ENCODE assay signal across 23 mouse cellular contexts in the genomic region with DNA sequence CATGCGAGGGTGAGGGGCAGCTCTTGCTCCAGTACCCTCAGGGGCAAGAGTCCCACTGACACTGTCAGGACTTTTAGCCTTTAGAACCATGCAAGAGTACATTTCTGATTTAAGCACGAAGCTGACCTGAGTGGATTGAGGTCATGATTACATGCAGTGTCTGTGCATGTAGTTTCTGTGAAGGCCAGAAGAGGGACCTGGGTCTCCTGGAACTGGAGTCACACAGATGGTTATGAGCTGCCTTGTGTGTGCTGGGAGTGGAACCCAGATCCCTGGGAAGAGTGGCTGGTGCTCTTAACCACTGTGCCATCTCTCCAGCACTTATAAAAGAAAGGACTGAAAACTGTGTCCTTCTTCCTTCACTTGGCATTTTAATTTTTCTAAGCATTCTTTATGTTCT. TPM values are rescaled to one million over a fixed set of nuclear protein-coding genes. Genes with fewer than 3 reads are reported as not detected.
DNase-seq lines count a peak whose midpoint lies in the region; ATAC-seq and TF ChIP-seq lines count a peak whose summit lies in the region.
"Had no signal": no experiment of that assay in that cellular context is flagged by ENCODE, and none has a peak within 500 bp of the region (broad histone marks: within the 10 kb centered on the region; RNA-seq: fewer than 3 reads in every experiment).

No protein-coding gene starts in this region.

- no peaks in the 10 kb centered on the region for H3K27me3 ChIP-seq in intestine, postnatal 0 days (replicated peaks; ENCODE audit: control insufficient read depth, insufficient read depth, low read length)
- no peaks in the 10 kb centered on the region for H3K27me3 ChIP-seq in intestine, embryonic 16.5 days (replicated peaks; ENCODE audit: control insufficient read depth, insufficient read depth, low read length)
- 0 out of 2 replicates have a peak, but pooled peaks cover 7% of the 10 kb centered on the region for H3K27me3 ChIP-seq in E14TG2a.4 (ENCODE audit: insufficient read depth, low read length)
- H3K27me3 ChIP-seq: forebrain, embryonic 13.5 days; heart, embryonic 13.5 days had no signal

- ATAC-seq in intestine, postnatal 0 days, result no peak
- no peak for ATAC-seq in intestine, embryonic 16.5 days
- ATAC-seq: forebrain, embryonic 13.5 days; forebrain, embryonic 16.5 days; hindbrain, postnatal 0 days had no signal

- H3K4me1 ChIP-seq in intestine, postnatal 0 days (replicated peaks; ENCODE audit: control insufficient read depth, insufficient read depth, low read length), result no peaks in the 10 kb centered on the region
- no peaks in the 10 kb centered on the region for H3K4me1 ChIP-seq in intestine, embryonic 16.5 days (ENCODE audit: control insufficient read depth, insufficient read depth, low read length)
- no peaks in the 10 kb centered on the region for H3K4me1 ChIP-seq in E14TG2a.4 (replicated peaks; ENCODE audit: low read depth, low read length)
- H3K4me1 ChIP-seq: forebrain, embryonic 13.5 days had no signal

- no peak overlapping the region for H3K9ac ChIP-seq in intestine, postnatal 0 days (ENCODE audit: low read depth, low read length)
- H3K9ac ChIP-seq in intestine, embryonic 16.5 days (ENCODE audit: low read depth, low read length), result no peak overlapping the region
- H3K9ac ChIP-seq: forebrain, embryonic 13.5 days; heart, embryonic 13.5 days; hindbrain, embryonic 14.5 days had no signal

- H3K36me3 ChIP-seq in intestine, postnatal 0 days (ENCODE audit: control insufficient read depth, insufficient read depth), result no peaks in the 10 kb centered on the region
- no peaks in the 10 kb centered on the region for H3K36me3 ChIP-seq in intestine, embryonic 16.5 days (ENCODE audit: control insufficient read depth, insufficient read depth, low read length)
- no peaks in the 10 kb centered on the region for H3K36me3 ChIP-seq in E14TG2a.4 (ENCODE audit: insufficient read depth, low read length)
- H3K36me3 ChIP-seq: forebrain, embryonic 10.5 days; heart, embryonic 10.5 days; heart, embryonic 13.5 days had no signal

- no peak overlapping the region for H3K4me3 ChIP-seq in intestine, postnatal 0 days (ENCODE audit: low read depth, low read length)
- H3K4me3 ChIP-seq in intestine, embryonic 16.5 days (ENCODE audit: low read length), result no peak overlapping the region
- H3K4me3 ChIP-seq in E14TG2a.4 (replicated peaks; ENCODE audit: low read length), result no peak overlapping the region
- H3K4me3 ChIP-seq: forebrain, embryonic 10.5 days; forebrain, embryonic 13.5 days; heart, adult 2 months; heart, embryonic 10.5 days; heart, embryonic 13.5 days had no signal

- H3K4me2 ChIP-seq in intestine, postnatal 0 days (replicated peaks; ENCODE audit: low read depth), result no peak overlapping the region
- H3K4me2 ChIP-seq in intestine, embryonic 16.5 days (ENCODE audit: low read depth, low read length), result no peak overlapping the region
- H3K4me2 ChIP-seq: forebrain, embryonic 13.5 days; heart, embryonic 13.5 days; hindbrain, embryonic 14.5 days had no signal

- H3K9me3 ChIP-seq in intestine, postnatal 0 days (ENCODE audit: control insufficient read depth), result no peaks in the 10 kb centered on the region
- H3K9me3 ChIP-seq in intestine, embryonic 16.5 days (ENCODE audit: control insufficient read depth, low read length), result no peaks in the 10 kb centered on the region
- no peaks in the 10 kb centered on the region for H3K9me3 ChIP-seq in E14TG2a.4 (ENCODE audit: low read length)
- H3K9me3 ChIP-seq: forebrain, embryonic 10.5 days; forebrain, embryonic 13.5 days; heart, embryonic 10.5 days; heart, embryonic 13.5 days had no signal

- 68% methylated on average over 2 of the region's 2 CpGs for WGBS in intestine, postnatal 0 days
- WGBS in intestine, embryonic 16.5 days, result 67% methylated on average over 2 of the region's 2 CpGs

- DNase-seq in ZHBTc4 (ENCODE audit: low read depth, low spot score), result peak; percentile 27
- no peak for DNase-seq in ovary, adult 18-20 months (ENCODE audit: low spot score)
- no peak for DNase-seq in retina, embryonic 14.5 days (ENCODE audit: low spot score)
- DNase-seq: adrenal gland, postnatal 10 days; adrenal gland, postnatal 36 days; cerebellum, adult 18-20 months; cerebellum, adult 9-10 months; cerebellum, postnatal 14 days; gastrocnemius, postnatal 10 days; gastrocnemius, postnatal 36 days; heart, adult 2 months; heart, postnatal 14 days; heart, postnatal 4 days had no signal

- peak; percentile 24; the same call in 1 of the 2 replicates for TF ChIP-seq CTCF in intestine, postnatal 0 days (IDR thresholded peaks at IDR 0.05; ENCODE audit: low read depth)
- TF ChIP-seq CTCF in E14TG2a.4 (conservative IDR thresholded peaks at IDR 0.05; ENCODE audit: low read length), result peak; percentile 11; the same call in 1 of the 2 replicates

- H3K27ac ChIP-seq in intestine, postnatal 0 days (ENCODE audit: low read depth, low read length), result no peak overlapping the region
- H3K27ac ChIP-seq in intestine, embryonic 16.5 days (ENCODE audit: low read length), result no peak overlapping the region
- H3K27ac ChIP-seq: forebrain, embryonic 10.5 days; forebrain, embryonic 13.5 days; heart, adult 2 months; heart, embryonic 10.5 days; heart, embryonic 13.5 days; hindbrain, embryonic 14.5 days; hindbrain, postnatal 0 days had no signal

RNA-seq across cellular contexts. Expression of gene Aktip, which starts 1.4 kb away (rescaled TPM):
- 29.1 and 29.9 TPM in 2 replicates for polyA plus RNA-seq in intestine, postnatal 0 days (2015; fragmentation: Nextera tagmentation; extraction: Ambion mirVana)
- polyA plus RNA-seq in intestine, embryonic 16.5 days (2015; fragmentation: Nextera tagmentation; extraction: Ambion mirVana), result 41.4 and 43.0 TPM in 2 replicates
